Mouse (Mus musculus) ES-Bruce4 (cell line): ENCODE data around the gene Pot1a.

Experiments
- CTCF ChIP-seq: IDR thresholded peaks from one replicate; pipeline ENCODE4 v1.8.1; 2011; ENCODE audit warnings: low read depth, low read length
- EP300 ChIP-seq: IDR thresholded peaks from 2 replicates; pipeline ENCODE4 v1.6.1; 2011; ENCODE audit warnings: low read depth, low read length; ENCODE audit not compliant: insufficient read depth
- POLR2A ChIP-seq: IDR thresholded peaks from one replicate; pipeline ENCODE4 v1.8.1; 2011; ENCODE audit warnings: low read length; ENCODE audit not compliant: insufficient read depth

- TF ChIP-seq CTCF, result no peak
- TF ChIP-seq EP300, result no peak
- TF ChIP-seq POLR2A, result no peak
These were observed 98.4 kb downstream of the Pot1a start for GRCm38 (mm10) chr6:25710601-25711000.
